Mouse (Mus musculus) hindbrain, embryonic 15.5 days (tissue): Measurements from ENCODE around the gene Rpl3l. TPM values are rescaled to one million over a fixed set of nuclear protein-coding genes. Genes with fewer than 3 reads are reported as not detected.

Experiments used
- polyA plus RNA-seq: library from polyadenylated mRNA; unstranded; fragments of >200 nt; fragmentation: Nextera tagmentation; extraction: Ambion mirVana; gene quantifications from 2 replicates; pipeline ENCODE4 v1.2.1, GENCODE M21; 2015

The Rpl3l gene
- polyA plus RNA-seq, 1 experiment from 2014 or later = not detected

Other genes starting within 250 kb of the Rpl3l start
- 35.4 and 36.0 TPM in 2 replicates for gene Mlst8, start 248.7 kb upstream of the Rpl3l start, polyA plus RNA-seq
- gene Caskin1, start 239.2 kb upstream of the Rpl3l start, polyA plus RNA-seq = 51.4 and 55.0 TPM in 2 replicates
- gene Traf7, start 199.9 kb upstream of the Rpl3l start, polyA plus RNA-seq = 88.7 and 91.0 TPM in 2 replicates
- 6.3 and 8.2 TPM in 2 replicates for gene Rab26, start 193.6 kb upstream of the Rpl3l start, polyA plus RNA-seq
- gene Pkd1, start 178.0 kb upstream of the Rpl3l start, polyA plus RNA-seq = 22.6 and 30.3 TPM in 2 replicates
- 71.7 and 81.0 TPM in 2 replicates for gene Tsc2, start 95.2 kb upstream of the Rpl3l start, polyA plus RNA-seq
- gene Nthl1, start 95.1 kb upstream of the Rpl3l start, polyA plus RNA-seq = 11.4 and 11.6 TPM in 2 replicates
- 55.5 and 57.0 TPM in 2 replicates for gene Slc9a3r2, start 77.5 kb upstream of the Rpl3l start, polyA plus RNA-seq
- gene Npw, start 69.4 kb upstream of the Rpl3l start, polyA plus RNA-seq = 0.31 and 0.54 TPM in 2 replicates
- gene Zfp598, start 58.1 kb upstream of the Rpl3l start, polyA plus RNA-seq = 20.6 and 24.5 TPM in 2 replicates
- gene Syngr3, start 37.9 kb upstream of the Rpl3l start, polyA plus RNA-seq = 234 and 241 TPM in 2 replicates
- gene Gfer, start 31.7 kb upstream of the Rpl3l start, polyA plus RNA-seq = 36.5 and 36.6 TPM in 2 replicates
- gene Noxo1, start 31.6 kb upstream of the Rpl3l start, polyA plus RNA-seq = 1.5 and 2.3 TPM in 2 replicates
- 64.2 and 64.9 TPM in 2 replicates for gene Tbl3, start 20.2 kb upstream of the Rpl3l start, polyA plus RNA-seq
- not detected in 2 replicates for gene Rnf151, start 9.8 kb upstream of the Rpl3l start, polyA plus RNA-seq
- gene Rps2, start 9.7 kb upstream of the Rpl3l start, polyA plus RNA-seq = 753 and 774 TPM in 2 replicates
- 290 TPM in 2 replicates for gene Ndufb10, start 3.3 kb upstream of the Rpl3l start, polyA plus RNA-seq
- gene Msrb1, start 8.8 kb downstream of the Rpl3l start, polyA plus RNA-seq = 19.4 and 20.8 TPM in 2 replicates
- 0.30 and 0.33 TPM in 2 replicates for gene Hs3st6, start 25.2 kb downstream of the Rpl3l start, polyA plus RNA-seq
- gene Meiob, start 76.5 kb downstream of the Rpl3l start, polyA plus RNA-seq = not detected in 2 replicates
- gene Hagh, start 112.3 kb downstream of the Rpl3l start, polyA plus RNA-seq = 71.8 and 72.1 TPM in 2 replicates
- gene Fahd1, start 122.5 kb downstream of the Rpl3l start, polyA plus RNA-seq = 20.5 and 20.7 TPM in 2 replicates
- gene Igfals, start 138.2 kb downstream of the Rpl3l start, polyA plus RNA-seq = 0.12 and 0.24 TPM in 2 replicates
- 62.7 and 65.2 TPM in 2 replicates for gene Nubp2, start 158.5 kb downstream of the Rpl3l start, polyA plus RNA-seq
- gene Spsb3, start 158.8 kb downstream of the Rpl3l start, polyA plus RNA-seq = 78.5 and 87.6 TPM in 2 replicates
- 27.0 and 30.5 TPM in 2 replicates for gene Eme2, start 167.3 kb downstream of the Rpl3l start, polyA plus RNA-seq
- gene Mrps34, start 167.3 kb downstream of the Rpl3l start, polyA plus RNA-seq = 80.1 and 82.3 TPM in 2 replicates
- gene Nme3, start 168.7 kb downstream of the Rpl3l start, polyA plus RNA-seq = 81.6 and 85.5 TPM in 2 replicates
- gene Mapk8ip3, start 209.2 kb downstream of the Rpl3l start, polyA plus RNA-seq = 92.2 and 101 TPM in 2 replicates
- 101 and 112 TPM in 2 replicates for gene Jpt2, start 232.9 kb downstream of the Rpl3l start, polyA plus RNA-seq